Mouse (Mus musculus): ENCODE measurements around the gene Olfr948.

The Olfr948 gene

DNA sequence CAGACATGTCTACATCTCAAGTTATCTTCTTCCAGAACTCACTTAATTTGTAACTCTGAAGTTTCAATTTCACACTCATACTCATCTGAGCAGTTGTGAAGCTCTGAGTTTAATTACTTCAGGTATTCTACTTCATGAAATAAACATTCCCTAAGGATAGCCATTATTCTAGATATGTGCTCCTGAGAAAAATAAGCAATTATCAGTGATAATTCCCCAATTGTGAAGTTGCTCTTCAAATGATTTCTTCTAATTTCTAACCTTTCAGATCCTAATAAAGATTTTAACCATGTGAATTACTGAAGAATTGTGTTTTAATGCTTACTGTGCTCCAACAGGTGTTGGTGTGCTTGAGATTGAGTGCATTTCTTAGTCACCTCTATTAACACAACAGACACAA lies at the start of gene Olfr948:
Gene Olfr948 (minus strand): TSS at position 101 of the 400 bp plus-strand sequence.
- ATAC-seq (ENCODE audit: insufficient number of reproducible peaks, low FRiP score, low TSS enrichment), result no peak

DNA sequence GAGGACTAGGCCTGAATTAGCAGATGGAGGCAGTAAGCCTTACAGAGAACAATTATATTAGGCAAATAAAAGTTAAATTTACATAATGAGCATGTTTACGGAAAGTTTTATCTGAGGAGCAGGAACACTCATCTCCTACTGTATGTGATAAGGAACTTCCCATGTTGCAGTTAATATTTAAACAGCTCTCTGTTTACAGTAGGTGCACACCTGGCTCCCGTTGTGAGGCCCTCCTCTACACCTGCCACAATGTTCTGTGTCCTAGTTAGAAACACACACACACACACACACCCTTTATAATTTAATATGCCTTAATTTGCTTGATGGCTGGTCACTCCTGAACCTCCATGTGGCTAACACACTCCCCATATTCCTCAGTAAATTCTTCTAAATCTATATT lies 38.7 kb downstream of the Olfr948 start:
- no peak for ATAC-seq (ENCODE audit: insufficient number of reproducible peaks, low FRiP score, low TSS enrichment)

DNA sequence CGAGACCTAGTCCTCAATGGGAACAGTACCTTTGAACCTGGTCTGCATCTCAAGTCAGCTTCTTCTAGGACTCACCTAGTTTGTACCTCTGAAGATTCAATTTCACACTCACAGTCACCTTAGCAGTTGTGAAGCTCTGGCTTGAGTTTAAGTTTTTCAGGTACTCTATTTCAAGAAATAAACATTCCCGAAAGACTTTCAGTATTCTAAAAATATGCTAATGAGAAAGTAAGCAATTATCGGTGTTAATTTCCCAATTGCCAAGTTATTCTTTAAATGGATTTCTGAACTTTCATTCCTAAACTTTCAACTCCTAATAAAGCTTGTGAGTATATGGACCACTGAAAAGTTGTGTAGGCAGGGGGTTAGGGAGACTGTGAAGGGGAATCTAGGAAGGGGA lies 49.1 kb downstream of the Olfr948 start, which contains the start of gene Olfr945:
Gene Olfr945 (minus strand): TSS at position 101 of the 400 bp plus-strand sequence.
- ATAC-seq (ENCODE audit: insufficient number of reproducible peaks, low FRiP score, low TSS enrichment), result no peak

Measured in cerebellum, adult (tissue).